Mouse (Mus musculus) embryo, embryonic 11 days (tissue): ENCODE data around the gene Aktip.

Source experiments
- DNase-seq: peaks from one replicate; pipeline ENCODE4 v3.0.0-alpha.2; 2015

The Aktip gene

DNA sequence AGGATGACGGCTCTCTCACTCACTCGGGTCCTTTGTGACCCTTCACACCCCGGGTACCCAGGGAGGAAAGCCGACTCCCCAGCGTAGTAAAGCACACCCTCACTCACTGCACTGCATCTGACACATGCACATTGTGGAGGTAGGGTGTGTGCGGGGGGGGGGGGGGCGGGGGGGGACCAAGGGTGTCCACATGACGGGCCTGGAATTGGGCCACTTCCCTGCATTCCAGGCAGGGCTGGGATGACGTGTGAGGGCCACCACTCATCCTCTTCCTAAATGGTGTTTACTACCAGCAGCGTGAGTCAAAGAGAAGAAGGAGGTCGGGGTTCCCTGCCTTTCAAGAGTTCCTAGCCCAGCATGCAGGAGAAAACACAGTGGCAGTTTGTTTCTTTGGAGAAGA, 11.6 kb downstream of the Aktip start:
- no peak for DNase-seq

DNA sequence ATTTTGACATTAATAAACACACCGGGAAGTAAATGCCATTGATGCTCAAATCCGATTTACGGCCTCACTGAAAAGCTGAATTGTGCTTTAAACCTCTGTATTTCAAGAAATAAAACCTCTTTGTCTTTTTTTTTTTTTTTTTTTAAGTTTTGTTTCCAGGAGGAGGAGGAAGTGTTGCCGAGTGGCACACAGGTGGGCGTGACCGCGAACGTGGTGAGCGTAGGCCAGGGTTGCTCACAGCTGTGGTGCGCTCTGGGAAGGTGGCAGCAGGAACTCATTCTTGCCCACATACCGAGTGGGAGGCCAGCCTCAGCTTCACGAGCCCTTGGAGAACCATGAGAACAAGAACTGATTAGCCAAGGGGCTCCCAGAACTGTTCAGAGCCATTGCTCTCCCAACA, 13.4 kb downstream of the Aktip start:
- DNase-seq = no peak

DNA sequence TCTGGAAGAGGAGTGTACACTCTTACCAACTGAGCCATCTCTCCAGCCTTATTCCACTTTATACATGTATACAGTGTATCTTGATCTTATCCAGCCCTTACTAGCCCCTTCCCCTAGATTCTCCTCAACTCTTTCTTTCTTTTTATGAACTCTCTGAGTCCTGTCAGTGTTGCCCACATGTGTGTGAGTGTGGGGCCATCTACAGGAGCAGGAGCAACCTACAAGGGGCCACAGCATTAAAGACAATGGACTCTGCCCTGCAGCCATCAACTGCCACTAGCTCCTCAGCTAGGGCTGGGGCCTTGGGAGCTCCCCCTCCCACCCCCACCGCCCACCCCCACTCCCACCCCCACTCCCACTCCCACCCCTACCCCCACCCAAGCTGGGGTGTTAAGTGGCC, 22.1 kb downstream of the Aktip start:
- DNase-seq = no peak

DNA sequence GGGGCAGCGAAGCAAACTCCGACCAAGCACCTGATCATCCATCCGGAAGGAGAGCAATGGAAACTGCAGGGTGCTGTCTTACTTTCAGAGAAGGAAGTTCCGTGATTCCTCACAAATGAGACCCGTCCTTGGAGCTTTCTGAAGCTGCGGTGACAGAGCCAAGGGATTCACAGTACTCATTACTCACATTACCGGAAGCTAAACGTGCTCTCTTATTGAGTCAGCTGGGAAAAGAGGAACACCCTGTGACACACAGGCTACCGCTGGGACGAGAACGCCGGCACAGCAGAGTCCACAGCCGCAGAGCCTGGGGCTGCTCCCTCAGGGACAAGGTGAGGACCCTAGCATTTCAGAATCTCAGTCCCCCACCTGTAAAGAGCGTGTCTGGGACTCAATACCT, 23.6 kb downstream of the Aktip start:
- DNase-seq = no peak

DNA sequence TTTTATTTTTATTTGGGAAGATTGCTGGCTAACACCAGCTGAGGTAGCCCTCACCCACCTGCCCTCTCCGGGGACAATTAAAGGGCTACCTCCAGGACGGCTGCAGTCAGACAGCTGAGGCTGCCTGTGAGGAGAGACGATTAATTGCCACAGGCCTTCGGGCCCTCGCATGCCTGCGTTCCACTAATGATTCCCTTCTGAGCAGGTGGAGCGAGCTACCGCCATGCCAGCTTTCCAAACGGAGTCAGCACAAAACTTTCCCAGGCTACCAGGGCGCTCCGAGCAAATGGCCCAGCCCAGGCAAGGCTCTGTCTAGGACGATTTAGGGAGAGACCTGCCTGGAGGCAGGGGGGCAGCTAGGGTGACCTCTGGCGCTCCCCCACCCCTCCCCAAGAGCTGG, 28.2 kb downstream of the Aktip start:
- peak; percentile 54 for DNase-seq

DNA sequence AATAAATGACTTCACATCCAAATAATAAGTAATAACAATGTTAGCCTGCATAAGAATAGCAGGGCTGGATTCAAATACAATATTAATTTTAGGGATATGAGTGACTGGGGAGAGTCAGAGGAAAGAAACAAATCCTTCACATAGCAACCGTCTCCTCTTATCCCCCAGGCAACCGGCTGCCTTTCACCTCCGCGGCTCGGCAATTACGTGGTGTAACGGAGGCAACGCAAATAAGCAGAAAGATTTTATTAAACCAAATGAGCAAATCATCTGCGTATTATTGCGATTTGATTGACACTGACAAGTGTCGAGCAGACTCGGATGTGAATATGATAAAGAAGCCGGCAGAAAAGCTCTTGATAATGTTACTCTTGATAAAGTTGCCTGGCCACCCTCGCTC, 28.9 kb downstream of the Aktip start:
- DNase-seq = peak; percentile 53

DNA sequence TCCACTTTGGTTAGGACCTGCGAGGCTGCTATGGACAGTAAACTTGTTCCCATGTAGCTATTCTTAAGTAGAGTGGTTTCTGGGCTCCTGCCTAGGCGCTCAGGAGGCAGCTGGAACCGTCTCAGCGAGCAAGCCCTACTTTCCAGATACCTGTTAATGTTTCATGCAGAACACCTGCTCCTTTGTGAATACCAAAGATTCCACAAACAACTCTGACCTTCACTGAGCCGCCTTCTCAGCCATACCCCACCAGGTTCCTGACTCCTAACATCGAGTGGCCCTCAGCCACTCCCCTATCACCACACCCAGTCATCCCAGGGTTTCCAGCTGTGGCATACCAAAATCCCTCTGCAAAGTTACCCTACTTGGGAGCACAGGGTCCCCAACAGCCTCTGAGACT, 29.6 kb downstream of the Aktip start:
- DNase-seq = no peak

DNA sequence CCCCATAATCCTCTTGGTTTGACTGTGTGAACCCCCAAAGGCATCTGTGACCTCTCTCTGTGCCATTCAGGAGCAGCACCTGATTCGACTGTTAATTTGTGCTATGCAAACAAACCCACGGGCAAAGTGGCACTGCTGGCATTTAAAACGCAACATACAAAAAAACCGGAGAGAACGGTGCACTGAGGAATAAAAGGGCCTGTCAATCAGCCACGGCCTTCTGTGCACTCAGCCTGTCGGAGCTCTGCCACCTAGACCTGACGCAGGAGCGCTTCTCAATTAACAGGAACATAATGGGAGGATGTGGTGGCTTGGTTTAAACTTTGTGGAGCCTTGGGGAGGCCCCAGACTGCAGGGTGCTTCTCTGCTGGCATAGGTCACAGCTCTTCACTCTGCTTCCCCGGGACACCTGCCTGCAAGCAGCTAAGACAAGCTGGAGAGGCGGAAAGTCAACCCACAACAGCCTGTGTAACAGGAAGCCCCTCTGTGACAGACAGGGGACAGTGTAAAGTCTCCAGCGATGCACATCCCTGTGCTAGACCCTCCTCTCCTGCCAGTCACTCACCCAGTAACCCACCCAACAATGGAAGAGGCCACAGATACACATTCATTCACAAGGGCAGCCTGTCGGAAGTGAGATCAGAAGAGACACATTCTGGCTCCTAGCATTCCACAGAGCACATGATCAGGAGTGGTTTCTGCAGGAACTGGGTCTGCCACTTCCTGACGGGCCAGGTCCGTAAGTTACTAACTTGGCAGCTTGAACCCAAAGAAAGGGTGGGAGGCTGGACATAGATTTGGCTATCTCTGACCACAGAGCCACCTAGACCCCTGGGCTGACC, 39.6 kb downstream of the Aktip start:
- DNase-seq = no peak

DNA sequence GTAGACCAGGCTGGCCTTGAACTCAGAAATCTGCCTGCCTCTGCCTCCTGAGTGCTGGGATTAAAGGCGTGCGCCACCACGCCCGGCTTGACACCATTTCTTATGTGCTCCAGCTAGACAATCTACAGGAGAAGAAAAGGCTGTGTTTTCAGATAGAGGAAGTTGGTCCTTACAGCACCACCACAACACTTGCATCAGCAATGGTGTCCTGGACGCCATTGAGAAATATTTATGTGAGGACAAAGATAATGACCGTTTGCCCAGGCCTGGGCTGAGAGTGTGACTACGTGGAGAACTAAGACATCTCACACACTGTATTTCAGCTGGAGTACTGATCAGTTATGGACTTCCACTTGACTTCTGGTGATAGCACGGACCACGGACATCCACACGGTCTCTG, 41.2 kb downstream of the Aktip start:
- no peak for DNase-seq

DNA sequence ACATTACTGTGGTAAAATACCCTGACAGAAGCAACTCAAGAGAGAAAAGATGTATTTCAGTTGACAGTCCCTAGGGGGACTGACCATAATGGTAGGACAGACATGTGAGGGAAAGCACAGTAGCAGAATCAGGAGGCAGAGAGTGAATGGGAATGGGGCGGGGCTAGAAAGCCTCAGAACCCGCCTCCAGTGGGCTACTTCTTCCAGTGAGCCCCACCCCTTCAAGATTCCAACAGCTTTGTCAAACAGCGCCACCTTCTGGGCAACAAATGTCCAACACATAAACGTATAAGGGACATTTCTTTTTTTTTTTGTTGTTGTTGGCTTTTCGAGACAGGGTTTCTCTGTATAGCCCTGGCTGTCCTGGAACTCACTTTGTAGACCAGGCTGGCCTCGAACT, 45.2 kb downstream of the Aktip start:
- DNase-seq = no peak

DNA sequence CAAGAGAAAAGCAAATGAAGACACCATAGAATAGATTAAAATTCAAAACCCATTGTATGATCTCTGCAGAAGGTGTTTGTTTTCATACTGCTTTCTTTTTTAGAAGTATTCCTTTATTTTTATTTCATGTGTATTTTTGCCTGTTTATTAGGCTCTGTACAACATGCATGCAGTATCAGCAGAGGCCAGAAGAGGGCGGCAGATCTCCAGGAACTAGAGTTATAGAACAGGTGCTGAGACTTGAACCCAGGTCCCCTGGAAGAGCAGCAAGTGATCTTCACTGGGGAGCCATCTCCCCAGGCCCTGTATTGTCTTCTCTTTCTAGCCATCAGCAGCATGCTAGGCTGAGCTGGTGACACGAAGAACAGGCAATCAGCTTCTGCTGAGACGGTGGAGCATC, 45.9 kb downstream of the Aktip start:
- DNase-seq = no peak

DNA sequence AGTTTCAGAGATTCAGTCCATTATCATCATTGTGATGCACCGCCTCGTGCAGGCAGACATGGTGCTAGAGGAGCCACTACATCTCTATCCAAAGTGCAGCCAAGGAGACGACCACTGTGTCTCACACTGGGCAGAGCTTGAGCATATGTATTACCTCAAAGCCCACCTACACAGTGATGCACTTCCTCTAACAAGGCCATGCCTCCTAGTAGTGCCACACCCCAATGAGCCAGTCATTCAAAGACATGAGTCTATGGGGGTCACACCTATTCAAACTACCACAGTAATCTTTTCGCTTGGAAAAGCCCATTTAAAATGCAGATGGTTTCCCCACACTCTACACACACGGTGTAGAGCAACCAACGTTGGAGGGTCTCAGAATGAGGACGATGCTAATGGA, 48.2 kb downstream of the Aktip start:
- DNase-seq = no peak

DNA sequence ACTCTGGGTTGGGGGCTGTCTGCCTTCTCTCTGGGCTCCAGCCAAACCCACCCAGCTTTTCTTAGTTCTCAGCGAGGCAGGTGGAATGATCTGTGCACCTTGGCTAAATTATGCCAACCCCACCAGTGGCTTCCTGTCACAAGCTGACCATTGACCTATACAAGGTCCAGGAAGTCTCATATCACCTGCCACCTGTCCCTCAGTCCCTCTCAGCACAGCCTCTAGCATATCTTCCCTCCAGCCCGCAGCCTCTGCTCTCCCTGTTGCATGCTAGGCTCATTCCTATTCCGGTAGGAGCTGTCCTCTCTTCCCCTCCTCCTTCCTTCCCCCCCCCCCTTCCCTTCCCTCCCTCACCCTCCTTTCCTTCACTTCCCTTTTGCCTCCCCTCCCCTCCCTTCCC, 50.5 kb downstream of the Aktip start:
- no peak for DNase-seq

DNA sequence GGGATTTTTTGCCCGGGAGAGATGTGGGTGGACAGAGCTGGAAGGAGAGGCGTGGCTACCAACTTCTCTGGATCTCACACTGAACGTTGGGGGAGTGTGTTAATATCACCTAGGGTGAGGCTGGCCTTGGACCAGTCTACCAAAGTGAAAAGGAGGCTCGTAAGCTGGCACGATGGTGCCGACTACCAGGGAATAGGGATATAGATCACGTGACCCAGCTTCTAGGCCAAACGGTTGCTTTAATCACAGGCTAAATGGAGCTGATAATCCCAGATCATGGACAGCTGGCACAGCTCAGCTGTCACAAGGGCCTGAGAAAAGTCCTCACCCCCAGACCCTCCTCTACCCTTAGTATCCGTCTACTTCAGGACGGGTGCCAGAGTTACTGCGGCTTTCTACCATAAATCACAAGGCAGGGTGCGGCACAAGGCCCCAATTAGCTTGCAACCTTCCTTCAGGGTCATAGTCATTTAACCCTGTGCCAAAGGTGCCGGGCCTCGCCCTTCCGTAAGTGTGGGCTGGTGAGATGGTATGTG, 51.1 kb downstream of the Aktip start:
- DNase-seq = no peak

DNA sequence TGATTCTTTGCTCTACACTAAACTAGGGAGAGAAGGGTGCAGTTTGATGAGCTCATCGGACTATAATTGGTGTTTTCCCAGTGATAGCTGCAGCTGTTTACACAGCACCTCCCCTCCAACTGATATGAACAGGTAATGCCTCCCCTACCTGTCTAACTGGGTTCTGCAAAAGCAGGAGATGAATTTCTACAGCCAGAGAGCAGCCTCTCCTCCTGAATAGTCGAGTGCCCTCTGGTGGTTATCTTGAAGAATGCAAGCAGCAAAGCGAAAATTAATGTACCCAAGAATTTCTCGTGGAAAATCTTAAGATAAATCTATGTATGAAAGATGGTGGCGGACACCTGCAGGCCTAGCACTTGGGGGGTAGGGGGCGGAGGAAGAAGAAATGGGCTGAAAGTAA, 52.1 kb downstream of the Aktip start:
- peak; percentile 73 for DNase-seq

DNA sequence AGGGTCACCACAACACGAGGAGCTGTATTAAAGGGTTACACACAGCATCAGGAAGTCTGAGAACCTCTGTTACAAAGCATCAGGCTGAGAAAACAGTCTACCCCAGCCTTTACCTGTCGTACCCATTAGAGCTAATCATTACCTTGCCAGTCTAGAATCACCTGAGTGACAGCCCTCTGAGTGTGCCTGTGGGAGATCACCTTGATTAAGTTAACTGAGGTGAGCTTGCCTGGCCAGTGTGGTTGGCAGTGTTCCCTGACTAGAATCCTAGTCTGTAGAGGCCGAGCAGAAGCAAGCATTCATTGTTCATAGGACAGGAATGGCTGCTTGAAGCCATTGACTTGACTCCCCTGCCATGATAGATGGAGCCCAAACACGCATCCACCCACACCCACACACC, 58.9 kb downstream of the Aktip start:
- DNase-seq = no peak

DNA sequence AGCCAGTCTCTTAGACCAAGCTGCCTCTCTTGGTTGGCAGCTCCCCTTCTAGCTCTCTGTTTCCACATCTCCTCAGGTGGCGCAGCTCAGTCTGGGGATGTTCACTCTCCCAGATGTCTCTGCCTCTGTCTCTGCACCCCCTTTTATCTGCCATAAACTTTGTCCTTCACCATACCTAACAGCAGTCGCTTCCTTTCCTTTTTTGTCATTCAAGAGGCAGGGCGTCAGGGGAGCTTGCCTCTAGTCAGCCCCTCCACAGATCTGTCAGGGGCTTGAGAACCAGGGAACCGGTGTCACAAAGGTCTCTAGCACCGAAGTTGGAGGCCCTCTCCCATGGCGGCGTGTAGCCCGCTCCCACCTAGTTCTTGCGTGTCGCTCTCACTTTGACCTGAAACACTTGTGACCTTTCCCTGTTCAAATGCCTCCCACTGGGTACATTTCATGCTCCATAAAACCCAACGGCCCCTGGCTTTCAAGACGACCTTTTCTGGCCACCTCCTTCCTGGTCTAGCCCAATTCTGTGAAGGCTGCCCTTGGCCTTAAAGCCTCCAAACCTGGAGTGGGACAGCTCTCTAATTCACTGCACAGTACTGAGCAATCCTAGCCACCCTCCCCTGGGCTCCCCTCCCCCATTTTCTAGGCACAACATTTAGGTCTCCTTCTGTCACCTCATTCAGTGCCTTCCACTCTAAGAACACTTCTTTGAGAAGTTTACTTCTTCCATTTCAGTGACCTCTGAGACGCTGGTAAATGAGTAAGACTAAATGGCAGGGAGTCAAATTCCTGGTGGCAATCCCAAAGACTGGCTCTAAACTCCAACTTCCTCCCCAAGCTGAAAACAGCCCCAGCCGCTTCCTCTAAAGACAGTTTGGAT, 64.2 kb downstream of the Aktip start:
- DNase-seq = no peak

DNA sequence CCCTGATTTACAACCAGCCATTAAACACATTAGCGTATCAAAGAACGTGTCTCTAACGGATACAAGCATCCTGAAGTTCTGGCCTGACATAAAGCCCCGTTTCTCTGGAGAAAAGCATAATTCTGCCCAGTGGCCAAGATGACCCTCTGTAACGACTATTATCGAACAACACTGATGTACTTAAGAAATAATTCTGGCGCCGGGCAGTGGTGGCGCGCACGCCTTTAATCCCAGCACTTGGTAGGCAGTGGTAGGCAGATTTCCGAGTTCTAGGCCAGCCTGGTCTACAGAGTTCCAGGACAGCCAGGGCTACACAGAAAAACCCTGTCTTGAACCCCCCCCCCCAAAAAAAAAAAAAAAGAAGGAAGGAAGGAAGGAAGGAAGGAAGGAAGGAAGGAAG, 65.1 kb downstream of the Aktip start:
- DNase-seq = peak; percentile 17

DNA sequence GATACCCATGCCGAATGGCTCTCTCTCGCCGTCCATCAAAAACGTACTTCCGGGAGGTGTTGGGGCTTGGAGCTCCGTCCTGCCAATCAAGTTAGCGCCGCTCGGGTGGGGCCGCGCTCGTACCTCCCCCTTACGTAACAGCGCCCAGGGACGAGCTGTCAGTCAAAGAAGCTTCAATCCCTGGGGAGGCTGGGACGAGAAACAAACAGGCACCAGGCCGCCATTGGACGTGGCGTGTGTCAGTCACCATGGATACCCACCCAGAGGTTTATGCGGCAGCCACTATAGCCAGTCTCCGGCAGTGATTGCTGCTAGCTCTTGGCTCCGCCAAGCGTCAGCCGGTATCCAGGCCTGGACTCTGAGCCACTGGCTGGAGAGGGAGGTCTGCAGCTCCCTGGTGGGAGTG, 65.7 kb downstream of the Aktip start:
- peak; percentile 100 for DNase-seq

DNA sequence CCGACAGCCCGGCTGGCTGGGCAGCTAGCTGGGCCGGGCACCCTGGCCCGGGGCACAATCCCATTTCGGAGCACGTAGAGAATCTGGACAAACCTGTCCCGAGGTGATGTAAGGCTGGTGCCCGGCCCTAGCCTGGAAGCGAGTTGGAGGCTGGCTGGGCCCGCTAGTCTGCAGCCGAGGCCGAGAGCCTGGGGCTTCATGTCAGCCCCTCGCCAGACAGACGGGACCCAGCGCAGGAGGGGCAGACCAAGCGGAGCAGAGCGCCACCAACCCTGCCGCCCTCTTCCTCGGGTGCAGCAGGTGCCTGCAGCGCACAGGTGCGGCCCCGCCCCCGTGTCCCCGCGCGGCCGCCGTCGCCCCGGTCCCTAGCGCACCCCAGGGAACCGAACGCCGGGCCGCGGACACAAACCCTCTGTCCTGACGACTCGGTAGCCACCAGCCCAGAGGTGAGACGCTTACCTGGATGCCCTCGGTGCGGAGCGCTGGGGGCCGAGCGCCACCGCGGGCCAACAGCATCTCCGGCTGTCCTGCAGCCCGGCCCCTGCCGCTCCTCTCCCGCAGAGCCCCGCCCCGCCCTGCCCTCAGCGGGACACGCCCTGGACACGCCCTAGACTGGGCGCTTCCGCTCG, 66.2 kb downstream of the Aktip start:
- no peak for DNase-seq

DNA sequence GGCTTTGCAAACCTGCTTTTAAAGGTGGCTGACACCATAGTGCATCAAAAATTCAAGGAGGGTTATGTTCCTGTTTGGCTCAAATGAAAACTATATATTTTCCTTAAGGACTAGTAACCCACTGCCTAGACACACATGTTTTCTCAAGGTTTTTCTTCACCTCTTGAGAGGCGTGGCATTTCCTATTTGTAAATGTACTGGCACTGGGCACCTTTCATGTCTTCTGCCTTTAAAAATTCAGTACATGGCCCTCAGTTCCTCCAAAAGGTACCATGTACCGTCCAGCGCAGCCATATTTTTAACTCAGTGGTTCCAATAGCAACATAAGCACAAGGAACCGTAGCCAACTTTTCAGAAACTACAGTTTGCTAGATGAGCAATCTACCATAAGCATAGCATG, 67.0 kb downstream of the Aktip start:
- DNase-seq = no peak

DNA sequence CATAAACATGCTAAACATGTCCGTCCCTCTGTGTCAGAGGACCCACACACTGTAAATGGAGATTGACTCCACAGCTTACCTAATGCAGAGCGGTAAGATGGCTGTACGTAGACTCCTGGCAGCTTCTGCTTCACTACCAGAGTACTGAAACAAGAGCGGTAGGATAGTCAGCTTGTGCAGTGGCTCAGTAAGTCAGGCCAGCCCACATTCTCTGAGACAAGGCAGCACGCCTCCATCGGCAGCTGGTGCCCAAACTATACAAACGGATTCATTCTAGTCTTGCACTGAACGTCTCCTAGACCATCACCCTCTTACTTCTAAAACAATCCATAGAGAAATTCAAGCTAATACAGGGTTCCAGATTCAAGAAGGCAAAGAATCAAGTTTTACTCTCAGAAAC, 73.0 kb downstream of the Aktip start:
- no peak for DNase-seq

DNA sequence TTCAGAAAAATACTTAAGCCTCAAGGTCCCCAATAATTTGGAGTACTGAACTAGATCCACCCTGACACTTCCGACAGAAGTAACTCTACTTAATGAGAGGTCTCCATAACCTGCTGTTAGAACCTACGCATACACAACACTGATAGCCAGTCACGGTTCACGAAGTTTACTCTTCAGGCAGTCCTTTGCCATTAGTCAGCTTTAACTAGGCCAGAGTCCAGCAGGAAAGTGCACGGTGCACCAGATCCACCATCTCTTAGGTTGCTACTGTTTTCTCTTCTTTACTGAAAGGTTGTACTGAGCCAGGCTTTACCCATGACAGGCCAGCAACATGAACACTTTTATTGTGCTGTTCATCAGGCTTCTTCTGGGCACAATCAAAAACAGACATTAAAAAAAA, 75.5 kb downstream of the Aktip start:
- DNase-seq = no peak

DNA sequence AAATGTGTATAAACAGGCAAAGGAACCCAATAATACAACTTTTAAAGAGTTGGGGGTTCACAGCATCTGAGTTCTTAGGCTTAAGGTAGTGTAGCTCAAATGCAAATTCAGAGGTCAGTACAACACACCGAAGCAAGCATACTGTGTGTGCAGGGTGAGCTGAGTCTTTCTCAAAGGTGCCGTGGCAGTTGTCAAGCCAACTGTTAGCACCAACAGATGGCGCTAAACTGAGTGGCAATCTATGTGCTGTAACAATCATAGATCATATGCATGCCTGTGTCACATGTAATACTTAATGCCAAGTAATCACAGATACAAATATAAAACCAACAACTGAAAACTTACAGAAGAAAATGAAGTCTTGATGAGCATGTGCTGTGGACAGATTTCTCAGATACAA, 81.6 kb downstream of the Aktip start:
- peak; percentile 22 for DNase-seq
